Mouse (Mus musculus): Measurements from ENCODE around the gene Gdpgp1.

DNA sequence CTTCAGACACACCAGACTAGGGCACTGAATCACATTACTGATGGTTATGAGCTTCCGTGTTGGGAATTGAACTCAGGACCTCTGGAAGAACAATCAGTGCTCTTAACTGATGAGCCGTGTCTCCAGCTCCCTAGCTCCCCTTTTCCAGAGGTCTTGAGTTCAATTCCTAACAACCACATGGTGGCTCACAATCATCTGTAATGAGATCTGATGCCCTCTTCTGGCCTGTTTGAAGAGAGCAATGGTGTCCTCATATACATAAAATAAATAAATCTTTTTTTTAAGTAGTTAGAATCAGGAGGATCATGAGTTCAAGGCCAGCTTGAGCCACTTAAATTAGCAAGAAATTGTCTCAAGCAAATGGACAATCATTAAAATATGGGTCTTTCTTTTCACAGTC lies 23.3 kb downstream of the Gdpgp1 start:
- TF ChIP-seq CTCF (IDR thresholded peaks at IDR 0.05; ENCODE audit: borderline replicate concordance, control insufficient read depth, extremely low read depth, insufficient read depth, low read length, poor library complexity) = no peak
- no peak for TF ChIP-seq POLR2A (IDR thresholded peaks at IDR 0.05; ENCODE audit: control insufficient read depth, extremely low read depth, insufficient read depth, low read length, poor library complexity)
